Mouse (Mus musculus) ES-Bruce4 (cell line): ENCODE data around the gene Hoga1. TPM values are rescaled to one million over a fixed set of nuclear protein-coding genes. Genes with fewer than 3 reads are reported as not detected.

Experiments
- H3K27ac ChIP-seq: 2 replicates; pipeline ENCODE4 v1.5.1; 2012; ENCODE audit warnings: low read length, inconsistent platforms; ENCODE audit not compliant: insufficient read depth
- H3K27me3 ChIP-seq: 2 replicates; pipeline ENCODE4 v1.6.1; 2012; ENCODE audit warnings: mild to moderate bottlenecking, low read length, inconsistent platforms; ENCODE audit not compliant: control insufficient read depth, poor library complexity, insufficient read depth, severe bottlenecking
- H3K36me3 ChIP-seq: 2 replicates; pipeline ENCODE4 v1.6.1; 2012; ENCODE audit warnings: inconsistent platforms, mild to moderate bottlenecking, low read length, moderate library complexity; ENCODE audit not compliant: control insufficient read depth, poor library complexity, insufficient read depth, severe bottlenecking
- H3K4me1 ChIP-seq: one replicate; pipeline ENCODE4 v1.8.1; 2011; ENCODE audit warnings: low read length; ENCODE audit not compliant: control insufficient read depth, insufficient read depth
- H3K4me3 ChIP-seq: 2 replicates; pipeline ENCODE4 v1.5.1; 2011; ENCODE audit warnings: low read depth, mild to moderate bottlenecking, low read length
- H3K9ac ChIP-seq: 2 replicates; pipeline ENCODE4 v1.6.1; 2012; ENCODE audit warnings: low read depth, mild to moderate bottlenecking, inconsistent platforms; ENCODE audit not compliant: poor library complexity, severe bottlenecking
- H3K9me3 ChIP-seq: replicated peaks from 2 replicates; pipeline ENCODE4 v1.6.1; 2012; ENCODE audit warnings: mild to moderate bottlenecking, low read length, inconsistent platforms; ENCODE audit not compliant: control insufficient read depth, poor library complexity, insufficient read depth, severe bottlenecking
- CTCF ChIP-seq: IDR thresholded peaks from one replicate; pipeline ENCODE4 v1.8.1; 2011; ENCODE audit warnings: low read depth, low read length
- EP300 ChIP-seq: IDR thresholded peaks from 2 replicates; pipeline ENCODE4 v1.6.1; 2011; ENCODE audit warnings: low read depth, low read length; ENCODE audit not compliant: insufficient read depth
- POLR2A ChIP-seq: IDR thresholded peaks from one replicate; pipeline ENCODE4 v1.8.1; 2011; ENCODE audit warnings: low read length; ENCODE audit not compliant: insufficient read depth
- polyA plus RNA-seq: library from polyadenylated mRNA; stranded (reverse); fragments of >200 nt; gene quantifications from 2 replicates; pipeline ENCODE4 v1.2.4, GENCODE M21; 2011; ENCODE audit warnings: low read depth; ENCODE audit not compliant: missing spikeins, insufficient read depth, insufficient read length

Hoga1 gene
- polyA plus RNA-seq, 1 experiment = 0.91 TPM

DNA sequence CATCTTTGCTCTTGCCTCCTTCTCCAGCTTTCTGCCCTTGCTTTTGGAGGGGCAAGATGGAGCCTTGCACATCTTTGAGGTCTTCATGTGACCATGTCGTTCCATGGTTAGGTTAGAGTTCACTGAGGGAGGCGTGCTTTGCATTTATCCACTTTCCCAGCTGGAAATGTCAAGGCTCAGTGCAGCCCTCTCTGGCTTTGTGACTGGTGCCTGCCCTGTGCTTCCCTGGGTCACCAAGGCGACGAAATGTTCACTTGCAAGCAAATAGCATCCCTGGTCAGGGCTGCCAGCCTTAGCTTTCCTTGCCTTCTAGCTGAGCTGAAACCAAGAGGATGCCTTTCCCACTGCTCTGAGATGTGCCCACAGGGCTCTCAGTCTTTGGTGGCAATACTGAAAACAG lies 35.0 kb upstream of the Hoga1 start:
- Histone ChIP-seq H3K36me3 (no peaks in the 10 kb centered on the region), H3K27me3 (no peaks in the 10 kb centered on the region), H3K9me3 (no peaks in the 10 kb centered on the region), H3K4me1 (peaks cover 8% of the 10 kb centered on the region), H3K9ac (no peak overlapping the region), H3K27ac (no peak overlapping the region), H3K4me3 (no peak overlapping the region)
- TF ChIP-seq CTCF = no peak
- no peak for TF ChIP-seq EP300
- TF ChIP-seq POLR2A = no peak

DNA sequence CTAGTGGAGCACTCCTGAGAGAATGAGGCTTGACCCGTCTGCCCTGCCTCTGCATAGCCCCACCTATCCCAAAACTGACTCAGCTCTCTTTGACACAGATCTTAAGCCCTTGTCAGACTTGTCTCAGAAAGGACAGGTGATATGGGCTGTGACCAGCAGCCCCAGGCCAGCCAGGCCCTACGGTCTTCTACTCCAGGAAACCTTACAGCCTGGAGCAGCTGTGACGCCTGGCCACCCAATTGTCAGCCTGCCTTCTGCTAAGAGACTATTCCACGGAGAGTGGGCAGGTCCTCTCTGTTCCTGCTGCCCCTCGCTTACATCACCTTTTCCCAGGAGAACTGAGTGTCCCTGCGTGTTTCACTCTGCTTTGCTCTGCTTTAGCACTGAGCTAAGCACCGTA lies 34.3 kb upstream of the Hoga1 start:
- Histone ChIP-seq H3K9ac (no peak overlapping the region), H3K4me1 (peaks cover 8% of the 10 kb centered on the region), H3K27ac (no peak overlapping the region), H3K9me3 (no peaks in the 10 kb centered on the region), H3K27me3 (no peaks in the 10 kb centered on the region), H3K4me3 (no peak overlapping the region), H3K36me3 (no peaks in the 10 kb centered on the region)
- TF ChIP-seq EP300 = no peak
- TF ChIP-seq POLR2A = no peak
- TF ChIP-seq CTCF = no peak

- Histone ChIP-seq H3K27ac (no peak overlapping the region), H3K4me1 (no peaks in the 10 kb centered on the region), H3K27me3 (no peaks in the 10 kb centered on the region), H3K9ac (no peak overlapping the region), H3K4me3 (no peak overlapping the region), H3K9me3 (no peaks in the 10 kb centered on the region), H3K36me3 (no peaks in the 10 kb centered on the region)
- TF ChIP-seq EP300 (no peak), CTCF (no peak)
These were observed 31.1 kb upstream of the Hoga1 start for GRCm38 (mm10) chr19:42014231-42014825.

DNA sequence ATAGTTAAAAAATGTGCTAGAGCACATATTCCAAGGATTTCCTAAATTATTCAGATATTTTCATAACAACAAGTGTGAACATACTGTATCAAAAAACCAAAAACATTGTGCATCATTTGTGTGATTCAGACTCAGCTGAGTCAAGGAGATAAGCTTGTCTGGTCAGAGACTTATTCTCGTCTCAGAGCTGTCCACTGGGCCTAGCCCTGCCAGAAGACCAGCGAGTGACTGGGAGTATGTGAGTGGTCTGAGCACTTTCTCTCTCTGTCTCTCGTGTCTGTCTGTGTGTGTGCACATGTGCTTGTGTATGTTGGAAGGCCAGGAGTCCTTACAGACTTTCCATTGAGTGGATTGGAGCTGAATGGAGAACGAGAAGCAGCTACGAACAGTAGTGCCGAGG lies 30.4 kb upstream of the Hoga1 start:
- no peak for TF ChIP-seq EP300
- no peak for TF ChIP-seq CTCF
- no peak for TF ChIP-seq POLR2A
- Histone ChIP-seq H3K4me3 (no peak overlapping the region), H3K9ac (no peak overlapping the region), H3K36me3 (no peaks in the 10 kb centered on the region), H3K27ac (no peak overlapping the region), H3K4me1 (no peaks in the 10 kb centered on the region), H3K27me3 (no peaks in the 10 kb centered on the region), H3K9me3 (no peaks in the 10 kb centered on the region)

DNA sequence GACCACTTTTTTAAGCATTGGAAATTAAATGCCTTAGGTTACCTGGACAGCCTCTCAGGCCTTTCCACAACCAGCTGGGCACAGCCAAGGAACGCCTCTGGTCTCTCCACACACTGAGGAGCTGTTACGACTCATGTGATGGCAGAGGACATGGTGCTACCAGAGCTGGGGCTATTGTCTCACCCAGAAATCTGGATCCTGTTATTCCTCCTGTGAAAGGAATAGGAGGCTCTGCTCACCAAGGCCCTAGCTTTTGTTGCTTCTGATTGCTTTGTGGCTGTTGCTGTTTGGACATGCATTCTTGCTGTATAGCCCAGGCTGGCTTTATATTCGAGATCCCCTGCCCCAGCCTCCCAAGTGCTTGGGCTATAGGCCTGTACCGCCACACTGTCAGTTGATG lies 29.2 kb upstream of the Hoga1 start:
- Histone ChIP-seq H3K4me1 (no peaks in the 10 kb centered on the region), H3K4me3 (no peak overlapping the region), H3K27ac (no peak overlapping the region), H3K27me3 (no peaks in the 10 kb centered on the region), H3K36me3 (no peaks in the 10 kb centered on the region), H3K9ac (no peak overlapping the region), H3K9me3 (no peaks in the 10 kb centered on the region)
- TF ChIP-seq CTCF (no peak), EP300 (no peak), POLR2A (no peak)

- Histone ChIP-seq H3K36me3 (no peaks in the 10 kb centered on the region), H3K9me3 (no peaks in the 10 kb centered on the region), H3K27ac (no peak overlapping the region), H3K9ac (no peak overlapping the region), H3K27me3 (no peaks in the 10 kb centered on the region), H3K4me1 (peaks cover 4% of the 10 kb centered on the region), H3K4me3 (no peak overlapping the region)
- no peak for TF ChIP-seq CTCF
- no peak for TF ChIP-seq POLR2A
- no peak for TF ChIP-seq EP300
These were observed 28.6 kb upstream of the Hoga1 start for GRCm38 (mm10) chr19:42016840-42017239.
